Mouse (Mus musculus) liver, adult (tissue): Measurements from ENCODE around the gene Tmem59.

ENCODE experiments used
- GATA4 ChIP-seq: IDR thresholded peaks from 2 replicates; pipeline ENCODE4 v1.6.1; 2014; ENCODE audit warnings: mild to moderate bottlenecking, low read length; ENCODE audit not compliant: insufficient replicate concordance

Gene Tmem59

DNA sequence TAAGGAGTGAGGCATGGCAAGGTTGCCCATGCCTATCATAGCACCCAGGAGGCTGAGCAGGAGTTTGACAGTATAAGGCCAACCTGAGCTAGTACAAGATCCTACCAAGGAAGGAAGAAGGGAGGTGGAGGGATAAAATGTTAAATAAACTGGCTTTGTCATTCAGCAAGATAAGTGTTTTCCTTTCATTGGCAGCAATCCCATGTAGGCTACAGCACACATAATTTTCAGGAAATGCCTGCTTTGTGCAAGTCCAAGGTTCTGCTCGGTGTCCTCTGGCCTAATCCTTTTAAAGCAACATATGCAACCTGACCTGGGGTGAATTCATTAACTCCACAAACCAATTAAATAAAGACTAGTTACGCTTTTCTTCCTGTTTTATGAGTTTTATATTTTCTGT, 67.2 kb downstream of the Tmem59 start:
- TF ChIP-seq GATA4, result peak; percentile 43; the same call in 1 of the 2 replicates

- no peak for TF ChIP-seq GATA4
These were observed 67.8 kb downstream of the Tmem59 start for GRCm38 (mm10) chr4:107246040-107246439.

DNA sequence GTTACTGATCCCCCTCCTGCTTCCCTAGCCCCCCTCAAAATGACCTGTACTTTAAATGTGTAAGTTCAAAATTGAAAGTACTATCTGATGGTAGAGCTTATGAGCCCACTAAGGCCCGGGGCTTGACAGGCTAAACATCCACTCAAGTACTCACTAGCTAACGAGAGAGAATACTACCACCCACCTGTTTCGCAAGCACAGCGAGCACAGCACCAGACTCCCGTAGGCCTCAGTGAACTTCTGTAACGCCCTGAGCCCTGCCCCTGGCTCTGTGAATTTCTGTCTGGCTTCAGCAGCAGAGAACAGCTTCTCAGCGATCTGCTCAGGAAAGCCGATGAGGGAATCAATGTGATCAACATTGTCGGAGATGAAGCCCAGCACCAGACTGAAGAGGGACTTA, 68.9 kb downstream of the Tmem59 start:
- TF ChIP-seq GATA4, result no peak

GRCm38 (mm10) chr4:107248061-107248460, 69.9 kb downstream of the Tmem59 start:
- TF ChIP-seq GATA4, result no peak

DNA sequence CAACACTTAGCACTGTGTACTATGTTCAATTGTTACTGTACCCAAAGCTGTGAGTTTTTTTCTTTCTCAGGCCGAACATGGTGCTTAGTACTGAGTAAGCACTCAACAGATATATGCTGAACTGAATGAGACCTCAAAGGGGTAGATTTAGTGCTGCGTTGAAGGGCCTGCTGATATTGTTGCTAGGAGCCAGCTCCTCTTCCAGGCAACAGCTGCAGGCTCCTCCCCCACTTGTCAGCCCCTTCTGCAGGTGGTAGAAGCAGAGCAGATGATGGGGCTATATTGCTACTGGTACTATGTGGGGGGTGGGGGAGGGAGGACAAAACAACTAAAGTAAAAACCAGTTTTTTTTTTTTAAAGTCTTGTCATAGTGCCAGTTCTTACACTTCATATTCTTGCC, 71.3 kb downstream of the Tmem59 start:
- no peak for TF ChIP-seq GATA4

- no peak for TF ChIP-seq GATA4
These were observed 72.3 kb downstream of the Tmem59 start for GRCm38 (mm10) chr4:107250494-107250893.
